Mouse (Mus musculus) spleen, adult 2 months (tissue): ENCODE measurements at regions not wholly inside any gene's neighbourhood (a gene's known extent, or its start where the extent isn't known, plus 50 kb on each side); places are given as distances from the start of the nearest gene placed in this dataset.

Experiments used
- CTCF ChIP-seq: fragments of 200-500 bp; IDR thresholded peaks from 2 replicates; pipeline ENCODE4 v1.5.1; 2011; ENCODE audit warnings: mild to moderate bottlenecking, inconsistent platforms; ENCODE audit not compliant: insufficient read depth, insufficient read length, insufficient replicate concordance; ENCODE audit errors: extremely low read depth
- POLR2A ChIP-seq: fragments of 200-500 bp; IDR thresholded peaks from 2 replicates; pipeline ENCODE4 v1.6.1; 2011; ENCODE audit warnings: low read depth, low read length, inconsistent platforms

- TF ChIP-seq CTCF, result no peak
- no peak for TF ChIP-seq POLR2A
Observed at GRCm38 (mm10) chr7:36989380-36989779, 291.5 kb downstream of the Tshz3 start.
